Mouse (Mus musculus) heart, adult 10 weeks (tissue): ENCODE measurements around the gene Trat1. TPM values are rescaled to one million over a fixed set of nuclear protein-coding genes. Genes with fewer than 3 reads are reported as not detected.

ENCODE experiments used
- polyA plus RNA-seq: library from polyadenylated mRNA; stranded (reverse); fragments of 350-450 nt; fragmentation: Illumina TruSeq; extraction: RNeasy Lipid Tissue Mini Kit (QIAGEN cat#74804); gene quantifications from one replicate; pipeline ENCODE4 v1.2.3, GENCODE M21; 2014; ENCODE audit warnings: low read depth, low replicate concordance

Trat1 gene
- polyA plus RNA-seq, result not detected

GRCm38 (mm10) chr16:48771971-48772445 lies at the start of gene Trat1:
Gene Trat1 (minus strand): TSS chr16:48772021.

DNA sequence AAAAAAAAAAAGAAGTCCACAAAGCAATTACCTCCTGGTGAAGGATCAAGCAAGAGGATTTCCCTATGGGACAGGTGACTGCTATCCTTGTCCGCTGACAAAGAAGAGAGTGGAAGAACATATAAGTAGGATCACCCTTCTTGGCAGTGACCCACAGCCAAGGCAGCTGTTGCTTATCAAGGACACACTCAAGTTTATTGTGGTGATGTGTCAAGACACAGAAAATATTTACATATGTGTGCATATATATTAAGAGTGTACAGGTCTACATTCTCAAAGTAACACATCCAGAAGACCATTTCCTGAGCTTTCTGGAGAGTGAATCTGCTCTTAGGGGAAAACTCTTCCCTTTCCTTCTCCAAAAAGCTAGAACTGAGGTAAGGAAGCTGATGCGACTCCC lies 44.9 kb upstream of the Trat1 start, which contains the start of gene Retnlb:
Gene Retnlb (plus strand): TSS at position 162 of the 400 bp plus-strand sequence.

Other genes starting within 250 kb of the Trat1 start
- gene Retnlb, start 44.8 kb upstream of the Trat1 start, polyA plus RNA-seq, result not detected
- gene Retnla, start 70.5 kb upstream of the Trat1 start, polyA plus RNA-seq, result 9.1 TPM
- gene Retnlg, start 100.6 kb upstream of the Trat1 start, polyA plus RNA-seq, result not detected
- 5.6 TPM for gene Dzip3, start 222.1 kb upstream of the Trat1 start, polyA plus RNA-seq
- gene Cip2a, start 222.2 kb upstream of the Trat1 start, polyA plus RNA-seq, result 0.89 TPM